Mouse (Mus musculus) heart, adult 8-10 months (tissue): ENCODE results near the gene Cd209c. TPM values are rescaled to one million over a fixed set of nuclear protein-coding genes. Genes with fewer than 3 reads are reported as not detected.
A peak's percentile ranks its signal among the peaks of the same experiment; 100 is the strongest.

Source experiments
- DNase-seq: peaks from one replicate; pipeline ENCODE4 v3.0.0; 2022; ENCODE audit warnings: low spot score
- total RNA-seq, 4 experiments: library from RNA; stranded (reverse); gene quantifications; 2 replicates each; pipeline ENCODE4 v1.2.4; 2022

Gene Cd209c
- total RNA-seq: under 1 TPM in 3 of 4 experiments, not detected in 1; 0.25 to 0.54 (median 0.41) TPM

DNA sequence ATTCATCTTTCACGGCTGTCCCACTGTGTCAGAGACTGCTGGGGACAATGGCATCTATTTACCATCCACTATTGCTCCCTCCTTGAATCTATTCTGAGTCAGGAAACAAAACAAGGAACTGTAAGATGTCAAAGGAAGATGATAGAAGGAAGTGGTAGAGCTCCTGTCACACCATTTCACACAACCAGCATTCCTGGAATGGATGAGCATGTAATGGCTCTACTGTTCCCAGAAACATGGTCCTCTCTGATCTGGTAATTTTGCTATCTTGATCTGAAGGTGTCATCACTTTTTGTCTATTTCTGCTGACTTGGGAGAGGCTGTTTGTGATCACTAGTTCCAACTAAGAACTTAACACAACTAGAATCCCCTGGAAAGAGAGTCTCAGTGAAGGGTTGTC is at the start of gene Cd209c:
Cd209c (minus strand) TSS at position 101 of the 400 bp plus-strand sequence.
- no peak for DNase-seq

DNA sequence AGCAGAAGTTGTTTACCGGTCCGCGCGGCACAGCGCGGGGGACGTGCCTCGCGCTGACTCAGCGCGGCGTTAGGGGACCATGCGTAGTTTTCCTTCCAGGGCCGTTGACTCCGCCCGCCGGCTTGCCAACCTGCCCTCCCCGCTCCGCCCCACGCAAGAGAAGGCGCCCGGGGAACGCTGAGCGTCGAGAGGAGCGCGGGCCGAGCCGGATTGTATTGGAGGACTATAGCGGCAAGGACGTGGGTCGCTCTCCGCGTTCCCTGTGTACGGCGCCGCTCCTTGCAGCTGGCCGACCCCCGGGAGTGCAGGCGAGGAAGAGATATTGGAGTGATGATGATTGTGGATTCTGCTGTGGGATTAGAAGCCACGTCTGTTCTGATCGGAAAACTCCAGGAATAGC is 39.7 kb upstream of the Cd209c start:
- no peak for DNase-seq

DNA sequence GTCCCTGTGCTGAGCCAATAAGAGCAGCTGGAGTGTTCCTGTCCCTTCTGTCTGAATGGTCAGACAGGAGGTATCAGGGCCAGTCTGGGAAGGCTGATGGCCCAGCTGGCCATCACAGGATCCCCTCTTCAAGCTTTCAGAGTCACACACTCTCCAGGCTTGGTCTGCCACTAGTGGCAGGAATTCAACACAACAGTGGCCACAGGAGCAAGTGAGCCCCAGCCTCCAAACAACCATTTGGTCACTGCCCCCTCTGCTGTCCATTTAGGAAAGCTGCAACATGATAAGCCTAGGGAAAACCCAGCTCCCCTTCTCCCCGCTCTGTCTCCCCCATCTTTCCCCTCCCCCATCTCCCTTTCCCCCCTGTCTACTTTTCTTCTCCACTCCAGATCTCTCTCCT is 1.5 kb upstream of the Cd209c start:
- peak; percentile 10 for DNase-seq

DNA sequence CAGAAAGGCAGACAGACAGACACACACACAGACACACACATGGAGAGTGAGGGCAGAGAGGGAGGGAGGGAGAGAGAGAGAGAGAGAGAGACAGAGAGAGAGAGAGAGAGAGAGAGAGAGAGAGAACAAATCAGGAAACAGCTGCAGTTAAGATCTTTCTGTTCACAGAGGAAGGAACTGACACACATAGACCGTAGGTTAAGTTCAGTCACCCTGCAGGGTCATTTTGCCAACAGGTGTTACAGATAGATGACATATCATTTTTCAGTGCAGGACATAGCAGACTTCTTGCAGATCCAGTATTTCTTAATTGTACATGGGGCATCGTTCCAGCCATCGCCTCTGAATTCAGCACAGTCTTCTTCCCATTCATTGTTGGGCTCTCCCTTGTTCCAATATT is 14.5 kb downstream of the Cd209c start:
- DNase-seq: no peak

DNA sequence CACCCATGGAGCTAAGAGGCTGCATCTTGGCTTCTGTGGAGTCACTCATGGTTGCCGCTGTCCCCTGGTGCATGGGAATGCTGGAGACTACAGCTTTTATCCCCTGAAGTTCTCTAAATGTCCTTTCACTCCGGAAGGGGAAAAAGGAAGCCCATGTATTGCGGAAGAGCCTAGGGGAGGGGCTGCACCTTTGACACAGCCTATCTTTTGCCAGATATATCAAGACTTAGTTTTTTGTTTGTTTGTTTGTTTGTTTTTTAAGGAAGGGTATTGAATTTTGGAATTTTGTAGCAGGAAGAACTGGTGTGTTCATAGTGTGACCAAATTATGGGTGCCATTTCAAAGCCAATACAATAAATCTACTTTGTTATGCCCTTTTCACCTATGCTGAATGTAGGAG is 27.8 kb downstream of the Cd209c start, which contains the start of gene Cd209b:
Cd209b (minus strand) TSS at position 101 of the 400 bp plus-strand sequence.
- no peak for DNase-seq

Other genes with a start within 250 kb of the Cd209c start
- under 1 TPM; 0.53 to 0.79 (median 0.59) TPM for gene Clec4g, start 234.1 kb downstream of the Cd209c start, total RNA-seq
- gene Cd209a, start 205.8 kb downstream of the Cd209c start, total RNA-seq: under 1 TPM; 0.63 to 0.78 (median 0.71) TPM
- gene Cd209e, start 100.4 kb downstream of the Cd209c start, total RNA-seq: not detected
- gene Cd209d, start 76.2 kb downstream of the Cd209c start, total RNA-seq: 1 to 10 TPM in 2 of 4 experiments, under 1 TPM in 2; 0.69 to 1.3 (median 1.0) TPM
- gene Cd209b, start 27.9 kb downstream of the Cd209c start, total RNA-seq: 1 to 10 TPM; 1.2 to 2.2 (median 1.5) TPM
- gene Cd209f, start 151.1 kb upstream of the Cd209c start, total RNA-seq: 1 to 10 TPM in 1 of 4 experiments, under 1 TPM in 3; 0.63 to 1.8 (median 0.68) TPM
- gene Cd209g, start 179.4 kb upstream of the Cd209c start, total RNA-seq: under 1 TPM; 0.11 to 0.86 (median 0.34) TPM
- 10 to 100 TPM; 19.0 to 26.0 (median 22.9) TPM for gene Evi5l, start 211.8 kb upstream of the Cd209c start, total RNA-seq